Mouse (Mus musculus) embryo, embryonic 9.5 days (tissue): ENCODE data around the gene Gm17416.

Source experiments
- DNase-seq: peaks from one replicate; pipeline ENCODE4 v3.0.0-alpha.2; 2017; ENCODE audit errors: extremely low spot score

Gene Gm17416

DNA sequence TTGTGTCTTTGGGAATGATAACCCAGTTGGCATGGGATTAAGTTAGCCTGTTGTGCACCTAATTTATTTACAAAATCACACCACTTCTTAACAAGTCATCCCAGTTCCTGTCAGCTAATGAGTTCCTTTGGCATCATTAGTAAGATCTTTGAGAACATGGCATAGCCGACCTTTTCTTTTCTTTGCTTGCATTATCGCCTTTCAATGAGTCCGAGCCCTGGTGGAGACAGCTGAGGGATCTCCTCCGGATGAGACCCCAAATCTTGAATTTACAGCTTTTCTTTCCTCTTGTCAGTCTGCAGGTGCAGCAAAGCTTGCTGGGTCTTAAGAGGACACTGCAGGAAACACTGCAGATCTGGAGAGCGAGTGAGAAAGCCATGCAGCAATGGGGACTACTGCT is at the start of gene Gm17416:
Gm17416 (plus strand) TSS at position 301 of the 400 bp plus-strand sequence.
- no peak for DNase-seq

- DNase-seq, result no peak
Observed at GRCm38 (mm10) chr2:152539944-152540710, 29.0 kb upstream of the Gm17416 start, which contains the start of gene Defb29. Gene Defb29, minus strand, starts transcription at chr2:152540098.

- no peak for DNase-seq
Observed at GRCm38 (mm10) chr2:152541979-152542378, 27.2 kb upstream of the Gm17416 start.

DNA sequence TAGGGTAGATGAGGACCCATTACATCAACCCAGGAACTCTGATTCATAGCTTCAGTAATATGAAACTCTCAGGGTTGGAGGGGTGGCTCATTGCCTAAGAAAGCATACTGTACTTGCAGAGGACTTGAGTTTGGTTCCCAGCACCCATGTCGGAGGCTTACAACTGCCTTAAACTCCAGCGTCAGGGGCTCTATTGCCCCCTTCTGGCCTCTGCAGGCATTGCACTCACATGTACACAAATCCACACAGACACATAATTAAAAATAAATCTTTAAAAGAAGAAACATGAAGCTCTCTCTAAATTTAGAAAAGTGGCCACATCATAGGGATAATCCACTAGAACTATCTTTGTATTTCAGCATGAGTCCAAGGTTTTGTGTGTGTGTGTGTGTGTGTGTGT is 26.2 kb upstream of the Gm17416 start:
- no peak for DNase-seq

GRCm38 (mm10) chr2:152543478-152543877 is 25.7 kb upstream of the Gm17416 start:
- no peak for DNase-seq

GRCm38 (mm10) chr2:152544691-152545090 is 24.4 kb upstream of the Gm17416 start:
- peak; percentile 48 for DNase-seq

- DNase-seq, result no peak
Observed at GRCm38 (mm10) chr2:152548124-152548523, 21.0 kb upstream of the Gm17416 start.

- DNase-seq, result peak; percentile 65
Observed at GRCm38 (mm10) chr2:152553774-152554423, 15.2 kb upstream of the Gm17416 start.

DNA sequence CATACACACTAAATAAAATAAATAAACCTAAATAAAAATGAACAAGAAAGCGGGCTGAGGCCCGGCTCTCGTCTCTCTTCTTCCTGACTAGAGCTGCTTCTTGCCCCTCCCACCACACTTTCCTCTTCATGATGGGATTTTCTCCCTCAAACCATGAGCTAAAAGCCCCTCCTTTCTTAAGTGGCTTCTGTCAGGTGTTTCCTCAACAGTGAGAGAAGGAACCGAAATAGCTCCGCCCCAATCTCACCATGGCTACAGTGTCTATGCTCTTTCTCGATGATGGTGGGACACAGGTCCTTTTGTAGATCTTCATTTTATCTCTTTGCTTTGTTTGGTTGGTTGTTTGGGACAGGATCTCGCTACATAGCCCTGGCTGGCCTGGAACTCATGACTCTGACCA is 12.5 kb upstream of the Gm17416 start:
- no peak for DNase-seq

DNA sequence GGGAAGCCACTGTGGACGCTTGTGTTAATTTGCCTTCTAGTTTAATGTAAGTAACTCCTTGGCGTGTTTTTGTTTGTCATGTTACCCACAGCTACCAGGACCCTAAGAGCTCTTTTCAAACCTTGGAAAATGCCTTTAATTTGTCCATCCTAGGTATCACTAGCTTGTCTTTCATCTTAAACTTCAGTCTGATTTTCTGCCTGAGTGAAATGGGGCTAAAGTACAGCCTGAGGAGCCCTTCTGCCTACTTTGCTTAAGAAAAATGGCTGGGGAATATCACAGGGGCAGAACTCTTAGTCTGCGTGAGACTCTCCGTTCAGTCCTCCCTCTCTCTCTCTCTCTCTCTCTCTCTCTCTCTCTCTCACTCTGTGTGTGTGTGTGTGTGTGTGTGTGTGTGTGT is 743 bp downstream of the Gm17416 start:
- DNase-seq, result no peak

DNA sequence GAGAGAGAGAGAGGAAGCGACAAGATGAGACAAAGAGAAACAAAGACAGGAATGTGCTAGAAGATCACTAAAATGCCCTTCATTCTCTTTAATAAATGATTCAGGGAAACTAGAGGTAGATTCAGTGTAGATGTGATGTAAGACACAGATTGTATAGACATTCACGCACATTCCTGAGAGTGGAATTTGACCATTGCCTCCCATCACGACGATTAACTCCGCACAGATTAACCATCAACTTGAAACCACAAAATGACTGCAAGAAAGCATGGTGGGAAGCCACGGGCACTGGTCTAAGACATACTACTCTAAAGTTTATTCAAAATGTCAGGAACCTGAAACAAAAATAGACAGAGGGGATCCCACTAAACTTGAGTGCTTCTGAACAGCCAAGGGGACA is 1.2 kb downstream of the Gm17416 start:
- DNase-seq, result no peak

DNA sequence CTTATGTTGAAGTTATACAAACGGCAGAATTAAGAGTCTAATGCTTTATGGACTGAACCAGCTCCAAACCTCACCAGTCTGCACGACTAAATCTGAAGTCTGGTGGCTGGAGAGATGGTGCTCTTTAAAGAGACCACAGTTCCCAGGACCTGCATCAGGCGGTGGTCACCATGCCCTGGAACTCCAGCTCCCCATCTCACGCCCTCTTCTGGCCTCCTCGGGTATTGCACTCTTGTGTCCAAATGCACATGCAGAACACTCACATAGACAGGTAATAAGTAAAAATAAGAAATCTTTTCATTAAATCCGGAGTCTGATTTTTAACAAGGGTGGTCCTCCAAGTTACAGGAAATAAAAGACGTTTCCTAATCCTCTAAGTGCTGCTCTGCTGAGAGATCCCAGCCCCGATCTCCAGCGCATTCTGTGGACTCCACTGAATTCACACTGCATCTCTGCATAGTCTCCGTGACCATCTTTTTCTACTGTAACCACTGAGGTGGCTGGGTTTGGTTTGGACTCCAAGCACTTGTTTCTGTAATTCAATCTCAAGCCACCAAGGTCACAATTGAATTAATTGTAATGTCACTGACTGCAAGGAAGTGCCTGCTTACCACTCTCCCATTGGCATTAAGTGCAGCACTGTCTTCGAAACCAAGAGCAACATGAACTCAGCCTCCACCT is 3.1 kb downstream of the Gm17416 start, which contains the start of gene Defb21:
Defb21 (plus strand) TSS at position 631 of the 681 bp plus-strand sequence.
- DNase-seq, result no peak

DNA sequence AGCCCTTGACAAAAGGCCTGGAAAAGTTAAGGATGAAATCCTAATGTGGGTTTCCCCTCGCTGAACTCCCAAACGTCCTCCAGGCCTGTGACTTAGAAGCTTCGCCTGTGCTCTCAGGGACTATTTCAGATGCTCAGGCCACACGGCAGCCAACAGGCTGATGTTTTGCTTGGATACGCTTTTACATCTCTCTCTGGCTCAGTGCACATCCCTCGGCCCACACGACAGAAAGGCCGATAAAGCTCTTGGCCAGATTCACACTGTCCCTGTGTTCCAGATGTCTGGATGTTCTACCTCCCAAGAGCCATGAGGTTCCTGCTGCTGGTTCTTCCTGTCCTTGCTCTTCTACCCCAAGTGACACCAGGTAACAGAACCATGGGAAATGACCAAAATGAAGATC is 4.3 kb downstream of the Gm17416 start:
- DNase-seq, result no peak

DNA sequence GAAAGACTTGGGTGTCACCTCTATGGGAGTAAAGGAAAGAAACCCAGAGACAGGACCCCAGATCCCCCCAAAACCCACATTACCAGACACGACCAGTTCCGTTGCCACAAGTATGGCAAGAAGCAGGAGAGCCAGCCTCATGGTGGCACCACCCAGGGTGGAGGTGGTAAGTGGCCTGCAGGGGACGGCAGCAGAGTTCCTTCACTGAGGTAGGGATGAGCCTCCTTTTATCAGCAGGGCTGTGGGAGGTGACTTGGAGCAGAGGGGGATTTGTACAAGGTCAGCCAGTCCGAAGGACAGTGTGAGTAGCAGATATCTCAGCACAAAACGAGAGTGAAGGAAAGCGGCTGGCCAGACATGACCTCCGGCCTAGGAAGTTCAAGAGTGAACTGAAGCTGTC is 11.0 kb downstream of the Gm17416 start, which contains the start of gene Defb19:
Defb19 (minus strand) TSS at position 206 of the 400 bp plus-strand sequence.
- DNase-seq, result no peak

DNA sequence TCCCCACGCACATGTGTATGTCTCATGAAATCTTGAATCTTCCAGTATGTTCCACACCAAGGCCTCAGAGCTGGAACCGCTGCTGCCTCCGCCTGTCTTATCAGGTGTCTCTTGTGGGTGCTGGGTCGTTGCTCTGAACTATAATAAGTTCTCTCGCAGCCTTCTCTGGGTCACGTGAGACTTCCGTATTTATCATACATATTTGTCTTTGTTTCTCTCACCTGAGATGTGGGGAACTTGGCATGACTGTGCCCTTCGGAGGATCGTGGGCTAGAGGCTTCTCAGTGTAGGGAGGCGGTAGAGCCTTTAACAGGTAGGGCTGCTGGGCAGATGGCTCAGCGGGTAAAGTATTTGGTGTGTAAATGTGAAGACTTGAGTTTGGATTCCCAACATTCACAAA is 11.5 kb downstream of the Gm17416 start:
- no peak for DNase-seq

DNA sequence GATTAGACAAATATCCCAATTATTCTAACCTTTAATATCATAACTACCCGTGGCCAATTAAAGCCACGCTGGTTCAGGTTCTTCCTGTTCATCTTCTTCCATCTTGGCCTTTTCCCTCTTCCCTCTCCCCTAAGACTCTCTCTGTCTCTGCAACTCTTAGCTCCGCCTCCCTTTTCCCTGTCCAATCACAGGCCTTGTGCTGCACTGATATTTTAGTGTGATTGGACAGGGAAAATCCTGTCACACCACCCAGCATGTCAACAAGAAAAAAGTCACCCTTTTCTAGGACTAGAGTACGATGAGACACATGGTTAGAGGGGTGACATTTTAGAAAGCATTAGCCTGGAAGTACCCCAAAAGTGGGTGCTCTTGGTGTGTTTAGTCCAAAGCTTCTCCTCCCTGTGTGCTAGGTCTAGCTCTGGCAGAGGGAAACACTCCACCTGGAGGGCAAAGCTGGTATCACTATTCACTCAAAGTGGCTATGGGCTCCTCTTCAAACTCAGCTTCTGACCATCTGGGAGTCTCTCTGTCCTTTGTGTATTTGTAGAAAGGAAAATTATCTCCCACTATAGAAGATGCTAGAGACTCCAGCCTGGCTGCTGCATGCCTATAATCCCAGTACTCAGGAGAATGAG is 17.9 kb downstream of the Gm17416 start:
- peak; percentile 32 for DNase-seq

GRCm38 (mm10) chr2:152588450-152588849 is 19.3 kb downstream of the Gm17416 start:
- DNase-seq, result no peak

DNA sequence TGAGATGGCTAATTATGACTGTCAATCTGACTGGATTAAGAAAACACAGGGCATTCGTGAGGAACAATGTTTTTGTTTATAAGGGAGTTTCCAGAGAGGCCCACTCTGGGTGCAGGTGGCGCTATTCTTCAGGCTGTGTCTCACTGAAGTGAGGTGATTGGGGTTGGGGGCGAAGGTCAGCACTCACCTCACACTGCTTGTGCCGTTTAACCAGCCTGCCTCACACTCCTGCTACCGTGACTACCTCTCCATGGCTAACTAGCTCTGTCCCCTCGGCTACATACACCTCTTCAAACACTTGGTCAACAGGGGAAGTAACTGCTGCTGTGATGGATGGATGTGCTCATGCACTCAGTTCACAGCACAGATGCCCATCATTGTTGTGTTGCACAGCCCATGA is 19.9 kb downstream of the Gm17416 start:
- no peak for DNase-seq

- no peak for DNase-seq
Observed at GRCm38 (mm10) chr2:152599299-152599698, 30.2 kb downstream of the Gm17416 start, which contains the start of gene Defb45. Gene Defb45, minus strand, starts transcription at chr2:152599399.

- DNase-seq, result no peak
Observed at GRCm38 (mm10) chr2:152600076-152600475, 30.9 kb downstream of the Gm17416 start.

DNA sequence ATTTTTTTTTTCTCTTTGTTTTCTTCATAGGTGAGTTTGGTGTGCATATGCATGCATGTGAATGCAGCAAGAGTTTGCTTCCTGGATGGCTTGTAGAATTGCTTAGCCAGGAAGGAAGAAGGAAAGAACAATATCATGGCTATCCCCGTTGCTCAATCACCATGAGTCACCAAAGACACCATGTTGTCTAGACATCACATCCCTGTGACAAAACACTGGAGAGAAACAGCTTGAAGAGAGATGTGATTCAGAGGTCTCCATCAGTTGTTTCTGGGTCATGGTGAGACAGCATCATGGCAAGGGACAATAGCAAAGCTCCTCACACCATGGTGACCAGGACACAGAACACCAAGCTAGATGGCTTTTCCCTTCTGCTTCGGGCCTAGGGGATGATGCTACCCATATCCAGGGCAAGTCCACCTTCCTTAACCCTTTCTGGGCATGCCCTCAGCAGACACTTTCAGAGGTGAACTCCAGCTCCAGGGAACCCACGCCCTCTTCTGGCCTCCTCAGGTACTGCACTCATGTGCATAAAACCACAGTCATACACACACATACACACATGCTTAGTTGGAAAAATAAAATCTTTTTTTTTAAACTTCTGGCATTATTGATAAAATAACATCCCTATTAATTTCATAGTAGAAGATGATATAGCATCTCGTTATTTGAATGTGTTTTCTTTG is 32.3 kb downstream of the Gm17416 start:
- DNase-seq, result no peak
